Mouse (Mus musculus) spleen, adult 2 months (tissue): ENCODE results near the gene Abcc4.

ENCODE experiments used
- CTCF ChIP-seq: fragments of 200-500 bp; IDR thresholded peaks from 2 replicates; pipeline ENCODE4 v1.5.1; 2011; ENCODE audit warnings: mild to moderate bottlenecking, inconsistent platforms; ENCODE audit not compliant: insufficient read depth, insufficient read length, insufficient replicate concordance; ENCODE audit errors: extremely low read depth
- POLR2A ChIP-seq: fragments of 200-500 bp; IDR thresholded peaks from 2 replicates; pipeline ENCODE4 v1.6.1; 2011; ENCODE audit warnings: low read depth, low read length, inconsistent platforms

DNA sequence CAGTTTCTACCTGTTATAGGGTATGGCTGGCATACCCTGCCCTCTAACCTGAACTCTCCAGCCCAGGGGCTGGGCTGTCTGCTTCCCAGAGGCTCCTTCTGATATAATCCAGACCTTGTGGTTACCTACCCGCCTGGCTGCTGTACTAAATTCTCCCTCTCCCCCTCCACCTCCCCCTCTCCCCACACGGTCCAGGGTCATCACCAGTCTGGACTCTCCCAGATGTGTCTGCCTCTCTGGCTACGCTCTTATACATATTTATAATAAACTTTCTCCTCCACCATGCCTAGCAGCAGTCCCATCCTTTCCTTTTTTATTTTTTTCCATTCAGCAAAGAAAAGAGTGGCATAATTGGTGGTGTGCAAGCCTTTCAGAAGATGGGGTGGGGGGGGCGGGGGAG, 43.7 kb upstream of the Abcc4 start:
- TF ChIP-seq CTCF (no peak), POLR2A (no peak)
